Mouse (Mus musculus) T-helper 1 cell (primary cell): ENCODE results near the gene Acaca.
"Not testable (repeated sequence)": the region's sequence is repeated elsewhere in the genome, so short reads cannot be mapped to it uniquely, and the experiment has no call there.

Source experiments
- in situ Hi-C: fragments of 300-600 bp; cut with MboI, MseI; formaldehyde crosslinking; loops from one replicate; pipeline ENCODE4 v1.15.1; 2025; ENCODE audit warnings: high pct_unique_total_duplicates

Gene Acaca

DNA sequence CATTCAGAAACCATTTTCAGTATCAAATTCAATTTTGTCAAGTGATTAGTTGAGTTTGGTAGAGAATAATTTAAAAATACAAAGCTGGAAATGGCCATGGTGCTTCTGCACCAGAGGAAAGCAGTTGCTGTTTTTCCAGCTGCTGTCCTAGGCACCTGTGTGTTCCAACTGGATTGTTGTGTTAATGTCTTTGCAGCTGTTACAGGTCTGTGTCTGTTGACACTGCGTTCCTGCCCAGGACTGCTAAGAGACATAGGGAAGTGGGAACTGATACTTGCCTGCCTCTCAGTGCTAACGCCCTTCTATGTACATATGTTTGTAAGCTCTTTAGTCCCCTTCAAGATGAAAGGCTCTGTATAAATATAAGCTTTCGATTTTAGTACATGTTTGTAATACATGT, 203.4 kb downstream of the Acaca start:
- in situ Hi-C loops, result no loop called here

DNA sequence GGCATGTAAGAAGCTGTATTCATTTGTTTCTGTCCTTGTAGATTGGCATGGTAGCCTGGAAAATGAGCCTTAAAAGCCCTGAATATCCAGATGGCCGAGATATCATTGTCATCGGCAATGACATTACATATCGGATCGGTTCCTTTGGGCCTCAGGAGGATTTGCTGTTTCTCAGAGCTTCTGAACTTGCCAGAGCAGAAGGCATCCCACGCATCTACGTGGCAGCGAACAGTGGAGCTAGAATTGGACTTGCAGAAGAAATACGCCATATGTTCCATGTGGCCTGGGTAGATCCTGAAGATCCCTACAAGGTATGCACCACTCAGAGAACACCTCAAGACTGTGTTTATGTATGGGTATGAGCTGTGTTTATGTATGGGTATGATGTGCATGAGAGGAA, 208.8 kb downstream of the Acaca start:
- in situ Hi-C loops, result not testable (repeated sequence)

DNA sequence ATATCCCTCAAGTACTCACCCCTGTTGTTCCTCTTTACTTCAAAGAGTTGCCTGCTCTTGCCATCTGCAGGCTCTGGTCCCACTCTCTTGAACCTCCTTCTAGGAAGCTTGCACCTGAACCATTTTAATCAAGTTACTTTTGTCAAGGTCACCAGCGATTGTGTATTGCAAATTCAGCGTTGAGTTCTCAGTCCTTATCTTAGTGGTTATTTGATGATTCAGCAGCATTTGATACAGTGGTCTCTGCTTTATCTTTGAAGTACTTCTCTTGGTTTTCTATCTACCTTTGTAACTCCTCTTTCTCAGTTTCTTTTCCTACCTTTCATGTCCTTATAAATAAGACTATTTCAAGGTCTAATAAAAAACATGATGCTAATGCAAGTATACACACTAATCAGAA, 211.2 kb downstream of the Acaca start:
- in situ Hi-C loops, result no loop called here

DNA sequence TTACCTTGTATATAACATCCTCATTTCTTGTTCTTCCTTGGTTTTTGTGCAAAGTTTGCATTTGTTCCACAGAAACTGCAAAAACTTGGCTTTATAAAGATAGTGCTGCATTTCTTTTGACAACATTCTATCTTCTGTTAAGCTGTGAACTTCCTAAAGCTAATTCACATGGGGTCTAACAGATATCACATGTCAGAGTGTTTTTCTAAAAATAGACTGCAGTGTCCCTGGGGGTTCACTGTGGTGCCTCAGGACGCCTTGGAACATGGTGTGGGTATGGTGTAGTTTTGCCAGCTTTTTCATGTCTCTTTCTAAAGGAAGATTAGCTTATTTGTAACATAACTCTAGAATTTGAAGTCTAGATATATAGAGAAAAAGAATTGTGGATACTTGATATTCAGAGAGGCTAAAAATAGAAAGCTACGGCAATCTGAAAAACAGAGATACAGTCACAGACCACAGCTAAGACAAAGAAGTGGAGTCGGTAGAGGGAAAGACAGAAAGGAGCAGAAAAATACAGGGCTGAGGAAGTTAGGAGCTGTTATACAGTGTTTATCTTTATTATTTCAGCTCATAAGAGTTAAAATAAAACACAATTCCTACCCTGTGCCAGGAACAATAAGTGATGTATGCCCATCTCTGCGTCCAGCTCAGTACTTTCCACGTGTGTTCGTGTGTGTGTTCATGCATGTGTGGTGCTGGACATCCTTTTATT, 215.2 kb downstream of the Acaca start:
- in situ Hi-C loops, result no loop called here

DNA sequence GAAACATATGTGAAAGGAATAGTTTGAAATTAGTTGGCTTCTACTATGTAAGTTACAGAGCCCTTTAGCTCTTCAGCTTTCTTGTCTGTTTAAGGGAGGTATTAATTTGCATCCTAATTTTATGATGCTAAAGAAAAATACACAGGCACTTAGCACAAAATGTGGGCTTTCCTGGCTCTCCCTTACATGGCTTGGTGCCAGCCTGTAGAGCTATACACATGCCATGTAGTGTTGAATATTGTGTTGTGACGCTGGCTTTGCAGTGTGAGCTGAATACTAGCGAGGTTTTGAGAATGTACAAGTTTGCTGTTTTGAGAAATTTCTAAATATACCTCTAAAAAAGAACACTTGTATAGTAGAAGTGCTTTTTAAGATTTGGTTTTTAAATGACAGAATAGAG, 218.3 kb downstream of the Acaca start:
- in situ Hi-C loops, result no loop called here

DNA sequence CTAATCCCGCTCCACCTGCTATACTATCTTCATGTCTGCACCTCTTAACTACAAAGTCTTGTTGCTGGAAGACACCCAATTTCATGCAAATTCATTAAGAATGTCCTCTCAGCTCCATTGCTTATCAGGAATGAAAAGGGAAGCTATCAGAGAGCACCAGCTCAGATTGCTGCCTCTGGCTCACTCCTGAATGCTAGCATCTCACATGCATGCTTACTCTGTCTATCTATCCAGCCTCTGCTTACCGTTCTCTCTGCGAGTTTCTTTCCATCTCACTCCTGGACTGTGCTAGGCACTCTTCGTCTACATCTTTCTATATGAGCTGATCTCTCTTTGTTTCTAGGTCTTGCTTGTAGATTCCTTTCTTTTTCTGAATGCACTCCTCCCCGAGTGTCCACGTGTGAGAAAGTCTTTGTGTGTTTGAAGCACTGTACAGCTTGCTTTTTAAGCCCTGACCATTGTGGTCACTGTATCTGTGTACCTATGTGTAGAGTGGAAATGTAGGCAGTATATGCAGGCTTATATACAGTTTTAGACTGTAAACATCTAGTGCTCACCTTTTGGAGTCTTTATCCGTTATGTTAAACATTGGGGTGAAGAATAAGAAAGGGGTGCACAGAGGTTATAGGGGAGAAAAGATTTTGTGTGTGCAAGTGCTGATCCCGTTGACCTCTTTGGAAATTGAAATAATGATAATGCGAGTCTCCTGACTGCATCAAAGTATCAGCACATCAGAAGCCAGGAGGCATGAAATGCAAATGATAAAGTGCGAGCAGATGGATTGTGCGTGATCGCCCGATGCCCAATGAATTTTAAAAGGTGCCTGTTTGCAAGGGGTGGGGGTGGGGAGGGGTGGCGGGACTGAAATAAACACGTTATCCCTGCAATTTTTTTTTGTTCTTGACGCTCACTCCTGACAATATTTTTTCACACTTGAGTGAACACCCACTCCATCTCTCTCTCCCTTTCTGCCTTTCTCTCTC, 219.7 kb downstream of the Acaca start:
- in situ Hi-C loops, result no loop called here

DNA sequence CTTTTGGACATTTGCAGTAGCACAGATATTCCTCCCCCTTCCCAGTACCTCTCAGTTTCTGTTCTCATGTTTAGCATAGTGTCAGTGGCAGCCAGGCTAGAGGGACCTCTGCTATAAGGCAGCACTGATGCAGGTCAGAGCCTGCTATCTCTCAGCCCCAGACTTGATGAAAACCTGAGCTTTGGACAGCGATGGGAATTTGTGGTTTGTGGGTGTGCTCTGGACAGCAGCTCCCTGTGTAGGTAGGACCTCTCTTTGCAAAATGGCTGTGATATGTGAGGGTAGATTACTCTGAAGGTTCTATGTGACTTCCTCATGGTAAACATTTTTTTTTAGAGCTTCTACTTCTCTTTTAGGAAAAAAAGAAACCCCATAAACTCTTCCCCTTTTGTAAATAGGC, 221.7 kb downstream of the Acaca start:
- in situ Hi-C loops, result no loop called here

DNA sequence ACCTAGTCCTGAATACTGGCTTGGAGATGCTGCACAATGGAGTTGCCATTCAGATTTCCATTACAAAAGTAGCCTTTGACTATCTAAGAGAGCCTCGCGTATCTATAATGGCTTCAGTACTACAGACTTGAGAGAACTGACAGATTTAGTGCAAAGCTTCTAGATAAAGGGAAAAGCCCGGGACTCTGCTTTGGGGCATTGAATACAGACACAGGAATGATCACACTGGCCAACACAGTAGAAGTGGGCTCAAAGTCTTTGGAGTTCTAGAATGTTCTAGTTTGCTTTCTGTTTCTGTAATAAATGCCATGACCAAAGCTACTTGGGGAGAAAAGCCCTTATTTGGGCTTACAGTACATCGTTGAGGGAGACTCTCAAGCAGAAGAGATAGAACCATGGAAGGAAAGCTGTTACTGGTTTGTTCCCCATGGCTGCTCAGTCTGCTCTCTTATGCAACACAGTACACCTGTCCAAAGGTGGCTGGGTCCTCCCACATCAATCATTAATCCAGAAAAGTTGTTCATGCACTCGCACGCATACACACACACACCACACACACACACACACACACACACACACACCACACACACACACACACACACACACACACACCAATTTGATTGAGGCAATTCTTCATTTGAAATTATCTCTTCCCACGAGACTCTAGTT, 223.7 kb downstream of the Acaca start:
- in situ Hi-C loops, result no loop called here

DNA sequence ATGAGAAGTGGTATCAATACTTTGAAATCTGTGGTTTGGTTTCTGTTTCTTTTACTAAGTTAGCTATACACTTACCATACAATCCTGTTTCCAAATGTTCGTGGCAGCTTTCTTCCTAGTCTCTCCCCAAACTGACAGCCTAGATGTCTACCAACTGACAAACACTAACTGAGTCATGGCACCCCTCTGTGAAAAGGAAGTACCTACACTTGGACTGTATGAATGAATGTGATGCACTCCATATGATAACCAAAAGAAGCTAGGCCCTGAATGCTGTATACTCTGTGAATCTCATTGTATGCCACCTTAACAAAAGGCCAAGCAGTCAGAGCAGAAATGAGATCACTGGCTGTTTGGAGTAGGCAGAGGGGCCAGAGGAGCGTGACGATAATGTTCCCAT, 227.8 kb downstream of the Acaca start:
- in situ Hi-C loops, result no loop called here

DNA sequence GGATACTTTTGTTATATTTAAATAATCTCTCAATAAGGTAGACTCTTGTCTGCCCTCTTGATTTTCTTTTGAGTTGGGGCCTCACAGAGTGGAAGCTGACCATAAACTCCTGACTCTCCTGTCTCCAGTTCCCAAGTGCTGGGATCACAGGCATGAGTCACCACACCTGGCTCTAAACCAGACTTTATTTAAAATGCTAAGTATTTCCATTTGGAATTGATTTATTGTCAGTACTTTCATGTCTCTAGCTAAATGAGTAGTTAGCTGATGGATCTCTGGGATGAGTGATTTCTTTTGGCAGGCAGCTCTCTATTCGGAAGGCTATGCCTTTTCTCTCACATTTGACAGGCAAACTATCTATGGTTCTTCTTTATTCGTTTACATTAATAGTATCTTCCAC, 228.3 kb downstream of the Acaca start:
- in situ Hi-C loops, result no loop called here

DNA sequence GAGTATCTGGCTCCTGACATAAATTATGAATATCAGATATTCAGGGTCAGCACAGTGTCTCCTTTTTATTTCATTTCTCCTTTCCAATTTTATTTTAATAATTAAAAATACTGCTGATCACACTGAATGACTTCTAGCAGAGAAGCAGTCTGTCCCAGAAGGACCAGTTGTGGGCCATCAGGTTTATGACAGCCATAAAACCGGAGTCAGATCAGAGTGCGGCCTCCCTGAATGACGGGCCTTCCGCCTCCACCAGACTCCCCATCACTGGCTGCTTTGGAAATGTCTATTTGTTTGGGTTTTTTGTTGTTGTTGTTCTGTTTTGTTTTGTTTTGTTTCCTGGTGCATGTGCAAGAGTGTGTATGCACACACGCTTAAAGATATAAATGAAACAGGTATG, 232.1 kb downstream of the Acaca start:
- in situ Hi-C loops, result no loop called here

DNA sequence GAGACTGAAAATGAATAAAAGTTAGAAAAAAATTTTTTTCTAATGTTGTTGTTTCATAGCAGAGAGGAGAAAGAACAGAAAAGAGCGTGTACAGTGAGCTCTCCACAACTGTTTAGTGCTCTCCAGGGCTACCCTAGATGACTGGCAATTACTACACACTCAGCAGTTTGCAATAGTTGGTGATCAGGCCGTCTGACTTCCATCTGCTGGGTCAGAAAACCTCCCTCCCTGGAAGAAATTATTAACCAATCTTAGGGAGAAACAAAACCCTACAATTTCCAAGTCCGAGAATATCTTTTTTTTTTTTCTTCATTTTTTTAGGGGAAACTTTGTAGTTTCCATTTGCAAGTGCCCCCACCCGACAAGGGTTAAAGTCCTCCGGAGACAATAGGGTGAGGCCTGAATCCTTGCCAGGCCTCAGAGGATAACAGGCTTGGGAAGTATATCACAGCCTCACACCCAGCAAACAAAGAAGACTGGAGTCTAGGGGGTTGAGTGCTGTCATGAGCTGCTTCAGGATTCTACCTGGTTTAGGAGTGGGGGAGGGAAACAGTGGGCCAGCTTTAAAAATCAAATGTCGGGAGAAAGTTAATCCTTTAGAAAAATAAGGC, 233.3 kb downstream of the Acaca start:
- in situ Hi-C loops, result no loop called here

DNA sequence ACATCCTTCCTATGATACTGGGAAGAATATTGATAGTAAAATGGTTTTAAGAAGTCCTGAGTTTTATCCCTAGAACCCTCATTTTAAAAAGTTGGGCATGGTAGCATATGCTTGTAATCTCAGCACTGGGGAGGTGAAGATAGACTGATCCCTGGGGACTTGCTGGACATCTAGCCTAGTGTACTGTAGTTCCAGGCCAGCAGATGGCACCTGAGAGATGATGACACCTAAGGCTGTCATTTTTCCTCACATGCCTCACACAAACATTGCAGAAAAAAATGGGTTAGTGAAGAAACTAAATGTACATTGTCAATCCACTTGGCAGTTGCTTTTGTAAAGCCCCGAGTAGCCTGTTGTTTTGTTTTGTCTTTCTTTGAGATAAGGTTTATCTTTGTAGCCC, 235.8 kb downstream of the Acaca start:
- in situ Hi-C loops, result no loop called here

DNA sequence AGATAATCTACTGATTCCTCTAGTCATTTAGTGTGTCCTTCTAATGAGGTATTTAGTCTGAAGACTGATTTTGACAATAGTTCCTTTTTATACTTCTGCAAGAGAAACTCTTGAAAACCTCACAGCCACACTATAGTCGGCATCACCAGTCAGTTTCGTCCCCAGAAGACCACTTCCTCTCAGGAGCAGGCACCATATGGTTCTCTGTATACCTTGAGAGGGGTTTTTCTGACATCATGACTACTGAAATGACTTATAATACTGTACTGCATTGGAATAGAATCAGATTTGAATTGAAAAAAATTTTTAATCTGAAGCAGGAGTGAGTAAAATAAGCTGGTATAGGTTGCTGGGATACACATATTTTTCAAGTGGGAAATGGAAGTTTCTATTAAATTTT, 239.4 kb downstream of the Acaca start:
- in situ Hi-C loops, result no loop called here

DNA sequence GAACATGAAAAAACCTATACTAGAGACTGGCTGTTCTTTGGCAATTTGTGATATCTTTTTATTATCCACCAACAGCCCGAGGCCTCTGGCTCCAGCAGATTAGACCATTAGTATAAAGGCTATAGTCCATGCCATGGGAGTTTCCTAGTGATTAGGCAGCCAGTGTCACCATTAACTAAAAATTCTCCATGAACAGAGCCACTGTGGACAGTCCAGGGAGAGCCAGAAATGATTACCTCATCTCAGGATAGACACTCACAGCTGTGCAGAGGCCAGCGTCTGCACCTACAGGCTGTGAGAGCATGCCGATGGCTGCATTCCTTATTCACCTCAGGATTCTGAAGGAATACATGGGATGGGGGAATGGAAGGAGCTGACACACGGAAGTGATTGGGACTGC, 243.7 kb downstream of the Acaca start:
- in situ Hi-C loops, result no loop called here

DNA sequence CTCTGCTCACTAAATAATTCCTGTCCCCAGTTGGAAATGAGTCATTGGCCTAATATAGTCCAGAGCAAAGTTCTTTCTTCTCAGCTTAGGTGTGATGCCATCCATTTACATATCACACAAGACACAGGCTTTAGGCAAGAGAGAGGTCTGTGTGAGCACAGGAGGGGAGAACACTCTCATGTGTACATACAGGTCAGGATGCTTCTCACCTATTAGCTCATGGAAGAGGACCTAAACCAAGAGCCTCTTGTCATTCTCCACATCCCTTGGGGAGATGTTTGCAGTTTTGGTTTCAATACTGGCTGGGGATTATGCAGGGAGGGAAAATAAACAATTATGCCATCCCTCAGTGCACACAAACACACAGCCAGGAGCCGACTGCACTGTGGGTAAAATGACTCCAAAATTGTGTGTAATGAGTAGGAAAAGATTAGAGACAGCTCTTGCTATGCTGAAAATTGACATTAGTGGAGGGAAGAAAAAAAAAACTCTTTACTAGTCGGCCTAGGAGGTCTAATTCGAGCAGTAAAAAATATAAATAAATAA, 246.6 kb downstream of the Acaca start:
- in situ Hi-C loops, result no loop called here

DNA sequence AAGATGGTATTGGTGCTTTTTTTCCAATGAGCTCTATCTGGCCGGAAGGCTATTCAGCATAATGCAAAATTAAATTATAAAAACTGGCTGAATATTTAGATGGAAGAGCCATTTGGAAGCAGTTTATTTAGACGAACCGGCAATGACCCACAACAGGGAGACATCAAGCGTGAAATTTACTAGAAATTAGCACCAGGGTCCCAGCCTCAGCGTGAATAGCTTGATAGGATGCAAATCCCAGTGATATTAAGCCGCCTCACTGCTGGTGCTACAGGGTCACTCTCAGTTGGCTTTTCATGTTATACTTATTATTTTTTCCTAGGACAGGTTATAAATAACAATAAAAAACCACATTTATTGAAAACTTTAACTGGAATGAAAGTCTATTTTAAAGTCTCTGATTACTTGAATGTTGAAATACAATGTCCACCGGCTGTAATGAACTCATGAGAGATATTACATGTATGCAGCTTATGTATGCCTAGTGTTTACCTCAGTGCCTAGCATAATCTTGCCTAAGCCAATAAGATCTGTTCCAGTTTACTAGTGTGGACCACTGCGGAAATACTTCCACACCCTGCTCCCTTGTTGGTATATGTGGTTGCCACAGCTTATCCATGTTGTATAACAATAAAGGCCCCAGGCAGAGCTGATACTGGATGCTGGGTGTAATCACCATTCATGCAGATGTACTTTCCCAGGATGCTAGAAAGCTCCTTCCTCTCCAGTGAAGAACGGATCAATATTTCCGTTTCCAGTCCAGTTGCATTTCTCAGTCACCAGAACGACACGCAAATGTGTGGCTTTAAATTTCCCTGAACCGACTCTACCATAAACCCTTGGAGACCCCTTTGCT, 247.3 kb downstream of the Acaca start:
- in situ Hi-C loops, result no loop called here

DNA sequence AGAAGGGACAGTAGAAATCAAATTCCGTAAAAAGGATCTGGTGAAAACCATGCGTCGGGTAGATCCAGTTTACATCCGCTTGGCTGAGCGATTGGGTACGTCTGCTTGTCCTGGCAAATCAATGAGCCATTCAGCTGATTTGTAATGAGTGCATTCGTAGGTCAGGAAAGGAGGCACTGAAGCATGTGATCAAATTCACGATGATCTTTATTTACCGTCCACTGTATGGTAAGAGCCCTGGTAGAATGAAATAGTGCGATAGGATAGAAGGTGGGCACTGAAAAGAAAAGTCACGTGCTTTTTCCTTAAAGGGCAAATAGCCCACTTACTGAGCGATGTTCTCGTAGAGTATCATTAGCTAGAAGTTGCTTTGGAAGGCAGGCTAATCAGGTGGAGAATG, 253.0 kb downstream of the Acaca start:
- in situ Hi-C loops, result no loop called here

DNA sequence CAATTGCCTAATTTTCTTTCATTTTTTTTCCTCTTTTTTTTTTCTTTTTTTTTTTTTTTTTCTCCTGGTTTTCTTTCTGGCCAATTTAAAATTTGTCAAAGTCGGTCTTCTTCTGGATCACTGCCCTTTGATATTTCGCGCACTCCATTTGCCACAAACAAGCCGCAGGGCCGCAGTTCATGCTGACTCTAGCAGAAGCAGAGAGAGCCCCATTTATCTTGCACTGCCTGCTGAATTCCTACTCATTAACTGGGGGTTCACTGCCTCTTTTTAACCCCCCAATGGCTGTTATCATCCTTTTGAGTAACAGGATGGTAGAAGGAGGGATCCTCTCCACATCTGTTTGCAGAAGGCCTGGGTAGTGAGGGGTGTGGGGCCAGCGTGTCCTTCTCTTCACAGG, 254.4 kb downstream of the Acaca start:
- in situ Hi-C loops, result no loop called here

DNA sequence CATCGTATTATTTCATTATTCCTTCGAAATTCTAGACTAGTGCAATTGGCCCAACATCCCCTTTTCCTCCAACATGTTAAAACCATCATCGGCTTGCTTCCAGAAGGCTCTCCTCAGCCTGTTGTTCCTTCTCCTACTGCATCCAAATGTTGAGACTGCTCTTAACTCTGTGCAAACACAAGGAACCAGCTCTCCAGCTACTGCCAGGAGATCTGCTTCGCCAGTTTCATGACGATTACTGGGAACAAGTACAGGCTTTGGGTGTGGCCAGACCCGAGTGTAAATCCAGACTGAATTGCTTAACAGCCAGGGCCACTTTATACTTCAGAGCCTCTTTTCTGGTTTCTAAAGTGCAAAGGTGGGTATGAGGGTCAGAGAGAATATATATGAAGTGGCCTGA, 259.9 kb downstream of the Acaca start:
- in situ Hi-C loops, result no loop called here

DNA sequence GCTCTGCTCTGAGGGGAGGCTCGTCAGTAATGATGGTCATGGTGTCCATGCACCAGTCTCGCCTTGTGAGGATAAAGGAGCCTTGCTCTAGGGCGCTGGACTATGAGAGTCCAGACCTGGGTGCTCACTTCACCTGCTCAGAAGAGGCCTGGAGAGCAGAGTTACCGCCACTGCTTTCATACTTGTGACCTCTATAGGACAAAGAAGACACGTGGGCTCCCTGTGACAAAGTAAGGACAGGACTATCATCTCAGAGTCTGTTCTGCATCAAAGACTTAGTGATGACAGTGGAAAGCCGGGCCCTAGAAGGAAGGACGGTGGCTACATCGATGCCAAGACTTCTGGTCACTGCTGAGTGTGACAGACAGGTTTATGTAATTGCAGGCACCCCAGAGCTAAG, 261.7 kb downstream of the Acaca start:
- in situ Hi-C loops, result no loop called here
